Mouse (Mus musculus): ENCODE measurements around the gene Bbs2. TPM values are rescaled to one million over a fixed set of nuclear protein-coding genes. Genes with fewer than 3 reads are reported as not detected.

The Bbs2 gene
- total RNA-seq, 2 experiments from 2014 or later, result 2.5 to 4.6 TPM

DNA sequence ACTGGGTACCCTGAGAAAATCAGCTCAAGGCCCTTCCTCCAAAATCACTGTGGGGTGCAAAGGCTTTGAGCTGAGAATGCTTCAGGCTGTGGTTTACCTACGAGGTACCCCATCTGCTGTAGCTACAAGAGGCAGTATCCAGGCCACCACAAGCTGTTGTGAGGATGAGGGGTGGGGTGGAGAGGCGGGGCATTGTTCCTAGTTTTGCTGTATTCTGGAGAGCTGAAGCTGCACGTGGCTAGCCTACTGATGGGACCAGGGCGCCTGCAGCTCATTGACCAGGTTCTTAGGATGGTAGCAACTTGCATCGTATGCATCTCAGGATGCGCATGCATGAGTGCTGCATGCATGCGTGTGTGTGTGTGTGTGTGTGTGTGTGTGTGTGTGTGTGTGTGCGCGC, 22.9 kb upstream of the Bbs2 start:
- intact Hi-C loops (cut with DNase I), result no loop called here
- TF ChIP-seq CTCF (IDR thresholded peaks at IDR 0.05), result no peak
- no peak overlapping the region for H3K4me3 ChIP-seq
- no peak overlapping the region for H3K27ac ChIP-seq
- no peak for DNase-seq

DNA sequence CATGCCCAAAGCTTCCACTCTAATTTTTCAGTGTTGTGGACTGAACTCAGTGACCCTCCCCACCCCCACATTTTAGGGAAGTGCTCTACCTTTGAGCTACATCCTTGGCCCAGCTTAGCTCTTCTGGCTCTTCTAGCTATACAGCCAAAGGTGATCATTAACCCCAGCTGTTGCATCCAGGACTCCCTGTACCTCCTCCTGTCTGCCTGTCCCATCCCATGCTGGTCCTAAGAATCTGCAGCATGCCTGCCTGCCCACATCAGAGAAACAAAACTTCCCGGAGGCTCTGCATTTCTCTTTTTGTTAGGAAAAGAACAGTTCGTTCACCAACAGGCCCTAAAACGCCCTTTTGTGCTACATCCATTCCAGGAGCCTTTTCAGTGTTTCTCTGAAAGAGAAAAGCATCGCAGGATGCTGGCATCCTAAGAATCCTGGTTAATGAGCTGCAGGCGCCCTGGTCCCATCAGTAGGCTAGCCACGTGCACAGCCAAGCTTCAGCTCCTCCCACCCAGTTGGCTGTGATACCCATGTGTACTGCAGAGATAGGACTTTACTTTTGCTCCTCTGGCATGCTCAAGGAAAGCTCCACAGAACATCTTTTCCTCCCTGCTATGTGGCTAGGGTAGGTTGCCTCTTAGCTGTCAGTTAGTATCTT, 20.2 kb upstream of the Bbs2 start:
- TF ChIP-seq CTCF (IDR thresholded peaks at IDR 0.05), result no peak
- no peak for DNase-seq
- Histone ChIP-seq H3K4me3 (no peak overlapping the region), H3K27ac (no peak overlapping the region)
- intact Hi-C loops (cut with DNase I), result no loop called here

DNA sequence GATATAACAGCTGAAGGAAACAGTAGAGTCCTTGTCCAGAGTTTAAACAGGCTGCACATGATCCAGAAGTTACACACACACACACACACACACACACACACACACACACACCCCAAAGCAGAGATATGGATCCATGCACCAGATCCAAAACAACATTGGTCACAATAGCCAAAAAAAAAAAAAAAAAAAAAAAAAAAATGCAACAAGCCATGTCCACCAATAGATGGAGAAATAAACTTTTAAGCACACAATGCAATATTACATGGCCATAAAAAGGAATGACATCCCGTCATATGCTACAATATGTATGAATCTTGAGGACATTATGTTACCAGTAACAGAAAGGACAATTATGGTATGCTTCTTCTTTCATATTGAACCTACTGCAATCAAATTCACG, 15.2 kb upstream of the Bbs2 start:
- no peak for TF ChIP-seq CTCF (IDR thresholded peaks at IDR 0.05)
- Histone ChIP-seq H3K27ac (no peak overlapping the region), H3K4me3 (no peak overlapping the region)
- intact Hi-C loops (cut with DNase I), result no loop called here
- no peak for DNase-seq

- no peak for DNase-seq
- H3K27ac ChIP-seq, result no peak overlapping the region
- no peak for TF ChIP-seq CTCF (IDR thresholded peaks at IDR 0.05)
- H3K4me3 ChIP-seq, result no peak overlapping the region
- intact Hi-C loops (cut with DNase I), result no loop called here
Measured at GRCm38 (mm10) chr8:94113435-94113834, 14.7 kb upstream of the Bbs2 start.

- no peak overlapping the region for H3K4me3 ChIP-seq
- no peak for TF ChIP-seq CTCF (IDR thresholded peaks at IDR 0.05)
- no peak for DNase-seq
- intact Hi-C loops (cut with DNase I), result no loop called here
- peak overlapping the region; percentile 25; the same call in 1 of the 2 replicates for H3K27ac ChIP-seq
Measured at GRCm38 (mm10) chr8:94110526-94111177, 11.9 kb upstream of the Bbs2 start.

DNA sequence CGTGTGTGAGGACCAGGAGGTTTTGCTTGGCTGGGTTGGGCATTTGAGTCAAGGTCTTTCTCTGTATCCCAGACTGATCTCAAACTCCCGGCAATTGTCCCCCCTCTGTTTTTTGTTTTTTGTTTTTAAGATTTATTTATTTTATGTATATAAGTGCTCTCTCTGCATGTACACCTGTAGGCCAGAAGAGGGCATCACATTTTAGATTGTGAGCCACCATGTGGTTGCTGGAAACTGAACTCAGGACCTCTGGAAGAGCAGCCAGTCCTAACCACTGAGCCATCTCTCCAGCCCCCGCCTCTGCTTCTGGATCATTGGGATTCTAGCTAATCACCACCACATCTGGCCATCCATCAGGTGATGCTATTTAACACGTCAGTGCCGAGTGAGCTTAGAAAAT, 11.1 kb upstream of the Bbs2 start:
- DNase-seq, result no peak
- intact Hi-C loops (cut with DNase I), result no loop called here
- peak; percentile 29; the same call in 1 of the 2 replicates for TF ChIP-seq CTCF (IDR thresholded peaks at IDR 0.05)
- H3K4me3 ChIP-seq, result no peak overlapping the region
- no peak overlapping the region for H3K27ac ChIP-seq

GRCm38 (mm10) chr8:94109396-94109795, 10.7 kb upstream of the Bbs2 start:
- no peak for TF ChIP-seq CTCF (IDR thresholded peaks at IDR 0.05)
- intact Hi-C loops (cut with DNase I), result no loop called here
- H3K27ac ChIP-seq, result no peak overlapping the region
- no peak overlapping the region for H3K4me3 ChIP-seq
- DNase-seq, result no peak

DNA sequence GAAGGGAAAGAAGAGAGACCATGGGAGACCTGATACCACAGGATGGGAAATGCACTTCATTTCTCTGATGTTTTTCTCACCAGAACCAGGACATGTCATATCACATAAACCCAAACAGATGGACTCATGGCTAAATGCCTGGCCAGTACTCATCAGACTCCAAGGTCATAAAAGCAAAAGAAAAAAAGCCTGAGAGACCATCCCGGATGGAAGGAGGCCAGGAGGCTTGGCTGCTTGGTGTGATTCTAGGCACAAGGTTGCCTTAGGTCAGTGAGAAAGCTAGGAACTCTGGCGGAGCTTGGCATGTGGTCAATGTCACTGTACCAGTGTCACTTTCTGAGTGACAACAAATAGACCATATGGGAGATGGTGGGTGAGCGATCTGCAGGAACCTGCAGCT, 9.1 kb upstream of the Bbs2 start:
- peak; percentile 51 for DNase-seq
- Histone ChIP-seq H3K4me3 (no peak overlapping the region), H3K27ac (no peak overlapping the region)
- intact Hi-C loops (cut with DNase I), result no loop called here
- no peak for TF ChIP-seq CTCF (IDR thresholded peaks at IDR 0.05)

- intact Hi-C loops (cut with DNase I), result loop anchor here (5.0 kb wide), 1 partner anchor 93 kb away; no protein-coding TSS in a partner anchor
- DNase-seq, result no peak
- peak; percentile 9; the same call in 1 of the 2 replicates for TF ChIP-seq CTCF (IDR thresholded peaks at IDR 0.05)
- Histone ChIP-seq H3K27ac (no peak overlapping the region), H3K4me3 (no peak overlapping the region)
Measured at GRCm38 (mm10) chr8:94104146-94104545, 5.4 kb upstream of the Bbs2 start.

GRCm38 (mm10) chr8:94098996-94099395, 268 bp upstream of the Bbs2 start:
- TF ChIP-seq CTCF (IDR thresholded peaks at IDR 0.05), result no peak
- Histone ChIP-seq H3K27ac (peak overlapping the region; percentile 92), H3K4me3 (peak overlapping the region; percentile 79)
- intact Hi-C loops (cut with DNase I), result loop anchor here (2.0 kb wide), 1 partner anchor 54 kb away; the partner anchor contains the start of gene Mt3
- DNase-seq, result no peak

- Histone ChIP-seq H3K27ac (no peak overlapping the region), H3K4me3 (no peak overlapping the region)
- intact Hi-C loops (cut with DNase I), result no loop called here
- peak; percentile 30 for TF ChIP-seq CTCF (IDR thresholded peaks at IDR 0.05)
- DNase-seq, result no peak
Measured at GRCm38 (mm10) chr8:94094281-94094680, 4.4 kb downstream of the Bbs2 start.

DNA sequence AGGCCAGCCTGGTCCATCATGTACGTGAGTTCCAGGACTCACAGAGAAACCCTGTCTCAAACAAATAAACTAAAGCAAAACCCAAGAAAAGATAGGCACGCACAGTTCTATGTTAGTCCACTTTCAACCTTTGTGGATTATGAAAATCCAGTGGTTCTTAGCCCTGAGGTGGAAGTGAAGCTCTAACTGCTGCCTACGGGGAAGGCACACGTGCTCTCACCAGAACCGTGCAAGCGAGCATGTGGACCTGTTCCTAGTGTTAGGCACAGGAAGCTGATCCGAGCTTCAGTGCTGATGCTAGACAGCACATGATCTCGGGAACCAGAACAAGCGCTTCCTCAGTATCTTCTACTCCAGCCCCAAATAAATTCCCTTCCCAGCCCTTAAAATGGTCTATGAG, 5.9 kb downstream of the Bbs2 start:
- no peak for TF ChIP-seq CTCF (IDR thresholded peaks at IDR 0.05)
- H3K27ac ChIP-seq, result no peak overlapping the region
- DNase-seq, result no peak
- intact Hi-C loops (cut with DNase I), result no loop called here
- no peak overlapping the region for H3K4me3 ChIP-seq

DNA sequence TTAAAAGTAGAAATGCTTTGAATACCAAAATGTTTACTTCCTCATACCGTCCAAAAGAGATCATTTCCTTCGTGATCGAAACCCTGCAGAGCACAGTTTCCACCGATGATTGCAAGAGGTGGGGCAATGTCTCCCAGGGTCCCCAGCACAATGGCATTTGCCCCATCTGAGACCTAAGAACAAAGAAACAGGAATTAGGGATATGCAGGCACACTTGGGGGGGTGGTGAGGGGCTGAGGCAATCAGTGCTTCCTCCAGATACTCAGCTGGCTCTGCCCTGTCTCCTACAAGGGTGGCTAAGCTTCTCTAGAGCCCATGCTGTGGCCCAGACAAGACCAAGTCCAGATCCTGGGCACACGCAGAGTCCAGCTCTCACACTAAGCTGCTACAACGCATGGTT, 9.0 kb downstream of the Bbs2 start:
- TF ChIP-seq CTCF (IDR thresholded peaks at IDR 0.05), result no peak
- no peak for DNase-seq
- H3K27ac ChIP-seq, result no peak overlapping the region
- no peak overlapping the region for H3K4me3 ChIP-seq
- intact Hi-C loops (cut with DNase I), result no loop called here

- no peak overlapping the region for H3K27ac ChIP-seq
- DNase-seq, result no peak
- intact Hi-C loops (cut with DNase I), result no loop called here
Measured at GRCm38 (mm10) chr8:94087964-94088363, 10.8 kb downstream of the Bbs2 start.

More at GRCm38 (mm10) chr8:94087964-94088363, 10.8 kb downstream of the Bbs2 start:
- TF ChIP-seq CTCF (IDR thresholded peaks at IDR 0.05), result no peak
- H3K4me3 ChIP-seq, result no peak overlapping the region
